Mouse (Mus musculus) left cerebral cortex, adult 11 months (tissue): ENCODE data around the gene Dhx32.

Source experiments
- DNase-seq: peaks from one replicate; pipeline ENCODE4 v3.0.0; 2022; ENCODE audit warnings: low spot score

Dhx32 gene

DNA sequence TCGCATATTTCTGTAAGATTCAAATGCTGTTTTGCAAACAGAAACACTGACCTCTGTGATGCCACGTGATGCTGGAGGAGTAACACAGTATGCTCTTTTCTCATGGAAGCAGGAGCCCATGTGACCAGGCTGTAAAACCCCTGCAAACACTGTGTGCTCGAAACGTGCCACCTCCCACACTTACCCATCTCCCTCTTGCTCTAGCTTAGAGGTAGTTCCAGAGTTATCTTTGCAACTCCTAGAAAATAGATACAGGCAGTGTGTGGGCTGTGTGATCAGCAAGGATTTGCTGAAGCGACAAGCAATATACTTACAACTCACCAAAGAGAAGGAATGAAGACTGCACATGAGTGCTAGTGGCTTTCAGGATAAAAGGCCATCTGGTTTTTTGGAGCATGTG lies 14.0 kb downstream of the Dhx32 start:
- no peak for DNase-seq

- no peak for DNase-seq
These were observed 14.5 kb downstream of the Dhx32 start for GRCm38 (mm10) chr7:133768027-133768426.

GRCm38 (mm10) chr7:133765849-133766243 lies 16.7 kb downstream of the Dhx32 start:
- no peak for DNase-seq

DNA sequence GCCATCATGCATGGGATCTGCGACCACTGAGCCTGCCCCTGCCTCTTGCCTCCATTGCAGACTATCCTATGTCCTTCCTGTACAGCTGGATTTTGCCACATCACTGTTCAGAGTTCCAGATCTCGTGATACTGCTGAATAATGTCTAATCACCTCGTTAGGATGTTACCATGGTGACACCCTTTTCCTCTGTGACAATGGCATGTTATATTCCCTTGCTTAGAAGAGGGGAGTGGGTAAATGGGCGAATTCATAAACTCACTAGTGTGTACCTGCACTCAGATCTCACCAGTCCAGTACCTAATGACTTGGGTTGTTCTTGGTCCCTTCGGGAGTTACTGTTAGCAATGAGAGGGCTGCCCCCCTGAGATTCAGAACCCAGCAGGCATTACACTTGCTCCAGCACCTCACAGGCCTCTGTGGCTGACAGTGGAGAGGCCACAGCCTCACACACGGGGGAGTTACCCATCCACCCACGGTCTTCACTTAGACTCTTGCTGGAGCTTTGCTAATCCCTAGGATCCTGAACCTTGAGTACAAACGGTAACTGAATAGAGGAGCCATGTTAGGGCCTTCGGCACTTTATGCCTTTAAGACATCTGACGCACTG lies 17.2 kb downstream of the Dhx32 start:
- no peak for DNase-seq

DNA sequence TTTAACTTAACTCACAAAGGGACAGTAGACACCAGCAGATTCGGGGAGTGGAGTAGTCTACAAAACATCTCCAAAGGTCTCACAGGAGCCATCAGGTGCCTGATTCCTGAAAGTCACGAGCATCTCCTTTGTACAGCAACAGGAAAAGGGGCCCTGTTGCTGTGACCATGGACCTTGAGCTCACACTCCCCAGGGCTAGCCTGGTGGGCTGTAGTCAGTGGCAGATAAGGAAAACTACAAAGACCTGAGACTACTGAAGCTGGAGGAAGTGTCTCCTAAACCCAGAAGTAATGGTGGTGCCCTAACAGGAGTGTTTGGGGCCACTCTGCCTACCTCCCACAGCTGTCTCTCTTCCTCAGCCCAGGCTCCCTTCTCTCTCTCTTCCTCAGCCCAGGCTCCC lies 18.1 kb downstream of the Dhx32 start:
- no peak for DNase-seq

DNA sequence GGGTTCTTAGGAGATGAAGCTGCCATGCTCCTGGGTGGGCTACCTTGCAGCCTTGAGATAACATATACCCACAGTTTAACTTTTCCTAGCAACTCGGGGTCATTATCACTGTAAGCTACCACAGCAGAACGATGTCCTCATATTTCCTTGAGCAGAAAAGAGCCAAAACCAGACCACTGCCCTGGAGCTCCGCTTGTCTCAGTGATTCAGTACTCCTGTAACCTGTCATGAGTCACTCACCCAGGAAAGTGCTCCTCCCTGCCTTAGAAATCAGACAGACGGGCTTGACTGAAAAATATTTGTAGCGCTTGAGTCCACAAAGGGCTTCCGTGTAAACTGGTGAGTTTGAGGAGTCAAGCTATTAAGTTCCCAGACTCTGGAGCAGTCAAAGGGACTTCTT lies 19.8 kb downstream of the Dhx32 start:
- DNase-seq = no peak

DNA sequence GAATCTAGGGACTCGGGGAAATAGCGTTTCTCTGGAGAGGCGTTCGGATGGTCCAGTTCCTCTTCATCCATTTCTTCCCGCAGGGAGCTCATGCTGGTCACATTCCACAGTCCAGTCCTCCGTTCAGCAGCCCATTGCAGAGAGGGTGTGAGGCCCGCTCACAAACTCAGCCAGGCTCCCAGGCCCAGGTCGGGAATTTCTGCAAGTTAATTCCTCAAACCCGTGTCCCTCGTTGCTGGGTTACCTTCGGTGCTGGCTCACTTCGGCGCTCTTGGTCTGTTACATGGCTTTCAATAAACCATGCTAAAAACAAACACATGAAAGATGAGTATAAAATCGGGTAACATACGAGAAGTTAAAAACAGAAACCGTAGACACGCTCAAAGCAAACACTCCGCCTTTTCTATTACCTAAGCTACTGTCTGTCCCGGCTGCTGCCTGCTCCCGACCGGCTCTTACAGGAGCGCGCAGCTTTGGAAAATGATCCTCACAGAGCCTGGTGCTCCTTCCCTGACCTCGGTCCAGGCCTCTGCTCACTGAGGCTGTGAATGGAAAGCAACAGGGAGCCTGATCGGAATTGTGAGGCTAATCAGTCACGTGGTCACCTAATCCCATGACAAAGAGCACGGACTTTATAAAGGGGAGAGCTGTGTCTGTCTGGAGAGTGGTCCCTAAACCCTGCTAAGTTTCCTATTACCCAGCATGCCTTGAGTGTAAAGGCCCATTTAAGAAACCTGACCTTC lies 22.7 kb downstream of the Dhx32 start:
- no peak for DNase-seq

DNA sequence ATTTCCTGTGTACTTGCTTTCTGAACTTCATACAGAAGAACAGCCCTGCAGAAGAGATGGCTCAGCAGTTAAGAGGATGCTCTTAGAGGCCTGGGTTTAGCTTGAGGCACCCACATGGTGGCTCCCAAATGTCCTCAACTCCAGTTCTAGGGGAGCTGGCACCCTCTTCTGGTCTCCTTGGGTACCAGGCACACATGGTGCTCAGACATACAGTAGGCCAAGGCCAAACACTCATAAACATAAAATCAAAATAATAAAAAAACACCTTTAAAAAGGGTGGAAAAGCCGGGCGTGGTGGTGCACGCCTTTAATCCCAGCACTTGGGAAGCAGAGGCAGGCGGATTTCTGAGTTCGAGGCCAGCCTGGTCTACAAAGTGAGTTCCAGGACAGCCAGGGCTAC lies 23.8 kb downstream of the Dhx32 start:
- no peak for DNase-seq

DNA sequence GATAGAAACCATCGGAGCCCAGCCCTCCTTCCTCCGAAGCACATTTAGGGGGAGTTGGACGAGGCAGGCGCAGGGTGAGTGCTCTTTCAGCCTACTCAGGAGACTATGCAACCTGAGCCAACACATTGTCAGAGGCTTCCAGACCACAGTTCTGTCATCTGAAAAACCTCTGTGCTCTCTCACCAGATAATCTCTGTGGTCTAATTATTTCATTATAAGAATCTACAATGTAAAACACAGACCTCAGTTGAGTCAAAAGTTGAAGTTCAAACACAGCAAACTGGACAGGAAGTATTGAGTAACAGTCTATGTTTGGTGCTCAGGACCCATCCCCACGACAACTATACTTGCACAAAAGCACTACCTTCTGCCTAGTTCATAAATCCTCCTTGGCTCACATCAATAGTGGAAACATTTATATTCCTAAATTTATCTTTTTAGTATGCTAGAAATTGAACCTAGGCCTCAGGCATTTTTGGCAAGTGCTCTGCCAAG lies 24.5 kb downstream of the Dhx32 start:
- DNase-seq = no peak

GRCm38 (mm10) chr7:133751163-133751562 lies 31.4 kb downstream of the Dhx32 start:
- DNase-seq = no peak

DNA sequence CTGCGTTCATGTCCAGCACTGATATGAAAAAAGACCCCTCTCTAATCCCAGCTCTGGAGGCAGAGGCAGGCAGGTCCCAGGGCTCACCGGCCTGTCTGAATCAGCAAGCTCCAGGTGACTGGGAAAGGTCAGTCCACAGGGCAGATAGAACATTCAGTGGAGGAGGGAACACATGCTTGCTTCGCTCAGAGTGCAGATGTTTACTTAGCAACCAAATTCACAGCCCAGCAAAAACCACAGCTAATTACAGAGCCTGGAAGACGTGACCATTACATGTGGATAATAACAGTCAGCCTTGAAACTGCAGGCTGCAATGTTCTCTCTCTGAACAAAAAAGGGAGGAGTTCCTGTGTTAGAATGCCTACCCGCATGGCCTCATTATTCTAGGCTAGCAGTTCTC lies 31.9 kb downstream of the Dhx32 start:
- DNase-seq = no peak

GRCm38 (mm10) chr7:133748753-133749152 lies 33.8 kb downstream of the Dhx32 start:
- no peak for DNase-seq

GRCm38 (mm10) chr7:133747372-133747771 lies 35.2 kb downstream of the Dhx32 start:
- DNase-seq = no peak

GRCm38 (mm10) chr7:133744701-133745100 lies 37.8 kb downstream of the Dhx32 start:
- no peak for DNase-seq

- DNase-seq = no peak
These were observed 38.3 kb downstream of the Dhx32 start for GRCm38 (mm10) chr7:133744209-133744608.

DNA sequence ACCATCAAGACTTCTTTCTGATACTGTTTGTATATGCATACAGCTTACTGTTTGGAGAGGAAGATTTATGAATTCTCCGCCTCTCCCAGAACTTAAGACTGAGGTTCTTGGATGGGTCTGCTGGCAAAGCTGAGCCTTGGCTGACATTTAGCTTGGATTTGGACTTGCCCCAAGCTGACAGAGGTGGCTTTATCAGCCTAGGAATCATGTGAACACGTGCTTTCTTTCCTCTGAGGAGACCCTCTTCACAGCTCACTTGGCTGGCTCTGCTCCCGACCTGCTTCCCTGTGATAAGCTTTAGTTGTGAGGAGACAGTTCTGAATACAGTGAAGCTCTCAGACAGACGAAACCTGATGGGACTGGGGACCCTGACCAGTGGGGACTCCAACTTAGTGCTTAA lies 38.9 kb downstream of the Dhx32 start:
- DNase-seq = no peak

- no peak for DNase-seq
These were observed 39.8 kb downstream of the Dhx32 start for GRCm38 (mm10) chr7:133742530-133743325.

GRCm38 (mm10) chr7:133740558-133740957 lies 42.0 kb downstream of the Dhx32 start:
- no peak for DNase-seq

- no peak for DNase-seq
These were observed 50.4 kb downstream of the Dhx32 start for GRCm38 (mm10) chr7:133731971-133732645.

DNA sequence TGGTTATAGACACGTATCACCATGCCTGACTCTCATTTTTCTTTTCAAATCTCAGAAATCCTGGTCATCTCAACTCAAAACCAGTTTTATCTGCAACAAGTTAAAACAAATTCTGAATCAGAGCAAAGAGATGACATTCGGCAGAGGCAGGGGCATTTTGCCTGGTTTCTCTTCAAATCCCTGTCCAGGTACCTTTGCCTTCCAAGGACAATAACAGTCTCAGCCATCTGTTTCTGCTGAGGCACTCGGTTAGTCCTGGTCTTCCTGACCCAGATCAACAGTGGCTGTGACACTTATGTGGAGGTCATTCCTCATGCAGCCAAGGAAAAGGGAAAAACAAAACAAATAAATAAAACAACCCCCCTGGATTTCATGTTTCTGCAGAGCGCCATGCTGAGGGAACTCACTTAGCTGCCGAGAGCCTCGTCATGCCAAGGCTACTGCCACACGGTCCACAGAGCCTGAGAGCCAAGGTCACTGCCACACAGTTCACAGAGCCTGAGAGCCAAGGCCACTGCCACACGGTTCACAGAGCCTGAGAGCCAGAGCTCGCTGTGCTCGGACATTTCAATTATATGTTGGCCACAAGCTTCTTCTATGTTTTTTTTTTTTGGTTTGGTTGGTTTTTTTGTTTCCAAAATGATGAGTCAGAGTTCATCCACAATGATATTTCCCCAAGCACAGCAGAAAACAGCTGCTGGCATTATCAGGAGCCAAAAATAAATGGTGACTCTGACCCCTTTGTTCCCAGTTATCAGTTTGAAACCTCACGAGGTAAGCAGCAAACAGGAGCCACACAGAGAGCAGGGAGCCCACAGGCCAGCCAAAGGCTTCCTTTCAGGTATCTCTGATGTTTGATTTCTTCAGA lies 52.0 kb downstream of the Dhx32 start:
- no peak for DNase-seq

DNA sequence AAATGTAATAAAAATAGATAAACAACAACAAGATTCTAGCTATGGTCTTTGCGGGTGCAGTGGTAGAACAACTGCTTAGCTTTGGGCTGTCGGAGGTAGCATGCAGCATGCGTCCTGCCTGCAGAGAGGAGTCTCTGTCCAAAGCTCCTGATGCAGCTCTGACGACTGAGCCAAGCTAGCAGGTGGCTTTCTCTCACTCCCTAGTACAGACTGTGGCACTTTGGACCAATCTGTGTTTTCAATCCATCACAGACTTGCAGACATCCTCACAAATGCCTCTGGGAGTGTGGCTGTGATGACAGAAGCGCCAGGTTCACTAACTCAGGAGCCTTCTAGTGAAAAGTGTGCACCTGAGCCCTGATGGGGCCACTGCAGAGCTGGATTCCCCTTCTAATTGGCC lies 53.2 kb downstream of the Dhx32 start:
- DNase-seq = no peak
